Mouse (Mus musculus): ENCODE results near the gene Rxylt1. TPM values are rescaled to one million over a fixed set of nuclear protein-coding genes. Genes with fewer than 3 reads are reported as not detected.

Gene Rxylt1
- polyA plus RNA-seq (2015; fragmentation: Nextera tagmentation; extraction: Ambion mirVana): 45.2 and 47.1 TPM in 2 replicates

- no peak for TF ChIP-seq CTCF (IDR thresholded peaks at IDR 0.05; ENCODE audit: low read depth)
- ATAC-seq: peak; percentile 99
- peak within 1 kb of the TSS; percentile 76 for H3K9ac ChIP-seq (ENCODE audit: low read depth, low read length)
- WGBS: under 1% methylated on average over 42 of the region's 48 CpGs
- no peaks in the 10 kb centered on the region for H3K36me3 ChIP-seq (ENCODE audit: control insufficient read depth, insufficient read depth)
- H3K4me1 ChIP-seq (replicated peaks; ENCODE audit: control insufficient read depth, insufficient read depth, low read length): peaks cover 3% of the 10 kb centered on the region; the same call in 1 of the 2 replicates
- H3K4me3 ChIP-seq (ENCODE audit: low read depth, low read length): peak within 1 kb of the TSS; percentile 72
- H3K4me2 ChIP-seq (replicated peaks; ENCODE audit: low read depth): peak within 1 kb of the TSS; percentile 82
- H3K9me3 ChIP-seq (ENCODE audit: control insufficient read depth): no peaks in the 10 kb centered on the region
- H3K27ac ChIP-seq (ENCODE audit: low read depth, low read length): peak within 1 kb of the TSS; percentile 94
- no peaks in the 10 kb centered on the region for H3K27me3 ChIP-seq (replicated peaks; ENCODE audit: control insufficient read depth, insufficient read depth, low read length)
Observed at GRCm38 (mm10) chr10:122096980-122097844, at the start of gene Rxylt1. Gene Rxylt1 (minus strand): TSS chr10:122097371.

- Histone ChIP-seq H3K4me3 (ENCODE audit: low read depth, low read length) (no peak overlapping the region), H3K36me3 (ENCODE audit: control insufficient read depth, insufficient read depth) (no peaks in the 10 kb centered on the region), H3K4me2 (replicated peaks; ENCODE audit: low read depth) (no peak overlapping the region)
Observed at GRCm38 (mm10) chr10:122121290-122121970, 24.3 kb upstream of the Rxylt1 start.

DNA sequence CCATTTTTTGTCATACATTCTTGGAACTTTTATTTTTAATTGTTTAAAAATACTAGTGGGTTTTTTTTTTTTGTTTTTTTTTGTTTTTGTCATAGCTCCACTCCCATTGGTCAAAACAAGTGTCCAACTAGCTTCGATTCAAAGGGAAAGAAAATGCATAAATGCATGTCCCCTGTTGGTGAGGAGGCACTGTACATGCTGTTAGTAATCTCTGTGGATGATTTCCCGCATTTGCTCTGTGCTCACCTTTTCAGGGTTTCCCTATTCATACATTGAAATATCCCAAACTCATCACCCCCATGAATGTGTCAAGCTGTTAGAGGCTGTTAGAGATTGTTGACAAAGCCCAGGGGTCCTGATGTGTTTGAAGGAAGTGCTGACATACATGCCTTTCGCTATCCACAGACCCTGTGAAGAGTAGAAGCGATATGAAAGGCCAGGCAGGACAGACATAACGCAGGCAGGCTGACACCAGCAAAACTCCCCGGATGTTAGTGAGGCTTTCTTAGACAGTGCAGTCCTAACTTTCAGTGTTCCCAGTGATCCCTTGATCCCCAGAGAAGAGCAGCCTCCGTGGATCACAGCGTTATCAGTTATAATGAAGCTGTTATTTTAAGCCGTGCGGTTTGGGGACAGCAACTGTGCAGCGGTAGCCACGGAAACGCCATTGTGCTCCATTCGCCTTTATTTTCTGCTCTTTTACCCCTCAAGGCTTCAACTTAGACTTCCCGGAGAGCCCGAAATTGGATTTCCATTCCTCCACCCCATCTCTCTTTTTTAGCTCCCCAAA lies 23.5 kb upstream of the Rxylt1 start:
- no peak for TF ChIP-seq CTCF (IDR thresholded peaks at IDR 0.05; ENCODE audit: low read depth)
- Histone ChIP-seq H3K27me3 (replicated peaks; ENCODE audit: control insufficient read depth, insufficient read depth, low read length) (no peaks in the 10 kb centered on the region), H3K9me3 (ENCODE audit: control insufficient read depth) (no peaks in the 10 kb centered on the region), H3K4me1 (replicated peaks; ENCODE audit: control insufficient read depth, insufficient read depth, low read length) (no peaks in the 10 kb centered on the region), H3K4me2 (replicated peaks; ENCODE audit: low read depth) (no peak overlapping the region), H3K36me3 (ENCODE audit: control insufficient read depth, insufficient read depth) (no peaks in the 10 kb centered on the region), H3K4me3 (ENCODE audit: low read depth, low read length) (no peak overlapping the region), H3K9ac (ENCODE audit: low read depth, low read length) (no peak overlapping the region), H3K27ac (ENCODE audit: low read depth, low read length) (no peak overlapping the region)
- WGBS: 83% methylated on average over 16 of the region's 16 CpGs
- ATAC-seq: no peak

More at GRCm38 (mm10) chr10:122121290-122121970, 24.3 kb upstream of the Rxylt1 start:
- Histone ChIP-seq H3K27ac (ENCODE audit: low read depth, low read length) (no peak overlapping the region), H3K9me3 (ENCODE audit: control insufficient read depth) (no peaks in the 10 kb centered on the region), H3K9ac (ENCODE audit: low read depth, low read length) (no peak overlapping the region), H3K4me1 (replicated peaks; ENCODE audit: control insufficient read depth, insufficient read depth, low read length) (no peaks in the 10 kb centered on the region), H3K27me3 (replicated peaks; ENCODE audit: control insufficient read depth, insufficient read depth, low read length) (no peaks in the 10 kb centered on the region)
- WGBS: 95% methylated on average over 20 of the region's 21 CpGs
- TF ChIP-seq CTCF (IDR thresholded peaks at IDR 0.05; ENCODE audit: low read depth): no peak
- ATAC-seq: no peak

- WGBS: 67% methylated on average over 6 of the region's 6 CpGs
- no peaks in the 10 kb centered on the region for H3K9me3 ChIP-seq (ENCODE audit: control insufficient read depth)
- no peak overlapping the region for H3K4me3 ChIP-seq (ENCODE audit: low read depth, low read length)
- no peak overlapping the region for H3K9ac ChIP-seq (ENCODE audit: low read depth, low read length)
- H3K4me1 ChIP-seq (replicated peaks; ENCODE audit: control insufficient read depth, insufficient read depth, low read length): no peaks in the 10 kb centered on the region
- no peak for TF ChIP-seq CTCF (IDR thresholded peaks at IDR 0.05; ENCODE audit: low read depth)
- no peak overlapping the region for H3K27ac ChIP-seq (ENCODE audit: low read depth, low read length)
- ATAC-seq: no peak
- no peaks in the 10 kb centered on the region for H3K36me3 ChIP-seq (ENCODE audit: control insufficient read depth, insufficient read depth)
- H3K27me3 ChIP-seq (replicated peaks; ENCODE audit: control insufficient read depth, insufficient read depth, low read length): no peaks in the 10 kb centered on the region
- H3K4me2 ChIP-seq (replicated peaks; ENCODE audit: low read depth): no peak overlapping the region
Observed at GRCm38 (mm10) chr10:122119451-122119850, 22.3 kb upstream of the Rxylt1 start.

- 80% methylated on average over 11 of the region's 11 CpGs for WGBS
Observed at GRCm38 (mm10) chr10:122116636-122117035, 19.5 kb upstream of the Rxylt1 start.

GRCm38 (mm10) chr10:122106633-122107028 lies 9.5 kb upstream of the Rxylt1 start:
- Histone ChIP-seq H3K36me3 (ENCODE audit: control insufficient read depth, insufficient read depth) (no peaks in the 10 kb centered on the region), H3K4me2 (replicated peaks; ENCODE audit: low read depth) (no peak overlapping the region), H3K27me3 (replicated peaks; ENCODE audit: control insufficient read depth, insufficient read depth, low read length) (no peaks in the 10 kb centered on the region), H3K9ac (ENCODE audit: low read depth, low read length) (no peak overlapping the region), H3K4me3 (ENCODE audit: low read depth, low read length) (no peak overlapping the region), H3K4me1 (replicated peaks; ENCODE audit: control insufficient read depth, insufficient read depth, low read length) (no peaks in the 10 kb centered on the region), H3K27ac (ENCODE audit: low read depth, low read length) (no peak overlapping the region), H3K9me3 (ENCODE audit: control insufficient read depth) (no peaks in the 10 kb centered on the region)
- no peak for TF ChIP-seq CTCF (IDR thresholded peaks at IDR 0.05; ENCODE audit: low read depth)
- ATAC-seq: no peak
- WGBS: 73% methylated on average over 3 of the region's 3 CpGs

More at GRCm38 (mm10) chr10:122116636-122117035, 19.5 kb upstream of the Rxylt1 start:
- Histone ChIP-seq H3K27ac (ENCODE audit: low read depth, low read length) (no peak overlapping the region), H3K4me3 (ENCODE audit: low read depth, low read length) (no peak overlapping the region), H3K9me3 (ENCODE audit: control insufficient read depth) (no peaks in the 10 kb centered on the region), H3K4me1 (replicated peaks; ENCODE audit: control insufficient read depth, insufficient read depth, low read length) (no peaks in the 10 kb centered on the region), H3K36me3 (ENCODE audit: control insufficient read depth, insufficient read depth) (no peaks in the 10 kb centered on the region), H3K9ac (ENCODE audit: low read depth, low read length) (no peak overlapping the region), H3K27me3 (replicated peaks; ENCODE audit: control insufficient read depth, insufficient read depth, low read length) (no peaks in the 10 kb centered on the region), H3K4me2 (replicated peaks; ENCODE audit: low read depth) (no peak overlapping the region)
- ATAC-seq: no peak
- TF ChIP-seq CTCF (IDR thresholded peaks at IDR 0.05; ENCODE audit: low read depth): no peak
